Mouse (Mus musculus): ENCODE measurements around the gene Zfand3.

Gene Zfand3

GRCm38 (mm10) chr17:30196401-30197279 lies 192.1 kb downstream of the Zfand3 start:
- DNase-seq, result peak; percentile 9

GRCm38 (mm10) chr17:30197280-30198030 lies 192.9 kb downstream of the Zfand3 start:
- peak; percentile 12 for DNase-seq

- DNase-seq, result no peak
Measured at GRCm38 (mm10) chr17:30198422-30198821, 193.9 kb downstream of the Zfand3 start.

GRCm38 (mm10) chr17:30199374-30200247 lies 195.1 kb downstream of the Zfand3 start:
- DNase-seq, result no peak

- no peak for DNase-seq
Measured at GRCm38 (mm10) chr17:30200283-30200682, 195.8 kb downstream of the Zfand3 start.

GRCm38 (mm10) chr17:30205062-30205825 lies 200.7 kb downstream of the Zfand3 start:
- DNase-seq, result no peak

GRCm38 (mm10) chr17:30210262-30210661 lies 205.7 kb downstream of the Zfand3 start:
- DNase-seq, result peak; percentile 63

GRCm38 (mm10) chr17:30210936-30211335 lies 206.4 kb downstream of the Zfand3 start:
- DNase-seq, result peak; percentile 81

- no peak for DNase-seq
Measured at GRCm38 (mm10) chr17:30212647-30213046, 208.1 kb downstream of the Zfand3 start.

- no peak for DNase-seq
Measured at GRCm38 (mm10) chr17:30213371-30213770, 208.8 kb downstream of the Zfand3 start.

- DNase-seq, result no peak
Measured at GRCm38 (mm10) chr17:30214393-30214792, 209.9 kb downstream of the Zfand3 start.

- no peak for DNase-seq
Measured at GRCm38 (mm10) chr17:30215741-30216140, 211.2 kb downstream of the Zfand3 start.

GRCm38 (mm10) chr17:30221677-30222076 lies 217.1 kb downstream of the Zfand3 start:
- DNase-seq, result no peak

GRCm38 (mm10) chr17:30222361-30222760 lies 217.8 kb downstream of the Zfand3 start:
- DNase-seq, result no peak

GRCm38 (mm10) chr17:30222837-30223236 lies 218.3 kb downstream of the Zfand3 start:
- no peak for DNase-seq

GRCm38 (mm10) chr17:30225030-30225740 lies 220.7 kb downstream of the Zfand3 start:
- DNase-seq, result no peak

- DNase-seq, result no peak
Measured at GRCm38 (mm10) chr17:30228439-30229215, 224.1 kb downstream of the Zfand3 start.

GRCm38 (mm10) chr17:30230428-30230827 lies 225.9 kb downstream of the Zfand3 start:
- DNase-seq, result no peak

GRCm38 (mm10) chr17:30231483-30231882 lies 226.9 kb downstream of the Zfand3 start:
- DNase-seq, result no peak

- DNase-seq, result no peak
Measured at GRCm38 (mm10) chr17:30232698-30233097, 228.2 kb downstream of the Zfand3 start.

- DNase-seq, result no peak
Measured at GRCm38 (mm10) chr17:30235380-30235779, 230.8 kb downstream of the Zfand3 start.
